In the genomic region with DNA sequence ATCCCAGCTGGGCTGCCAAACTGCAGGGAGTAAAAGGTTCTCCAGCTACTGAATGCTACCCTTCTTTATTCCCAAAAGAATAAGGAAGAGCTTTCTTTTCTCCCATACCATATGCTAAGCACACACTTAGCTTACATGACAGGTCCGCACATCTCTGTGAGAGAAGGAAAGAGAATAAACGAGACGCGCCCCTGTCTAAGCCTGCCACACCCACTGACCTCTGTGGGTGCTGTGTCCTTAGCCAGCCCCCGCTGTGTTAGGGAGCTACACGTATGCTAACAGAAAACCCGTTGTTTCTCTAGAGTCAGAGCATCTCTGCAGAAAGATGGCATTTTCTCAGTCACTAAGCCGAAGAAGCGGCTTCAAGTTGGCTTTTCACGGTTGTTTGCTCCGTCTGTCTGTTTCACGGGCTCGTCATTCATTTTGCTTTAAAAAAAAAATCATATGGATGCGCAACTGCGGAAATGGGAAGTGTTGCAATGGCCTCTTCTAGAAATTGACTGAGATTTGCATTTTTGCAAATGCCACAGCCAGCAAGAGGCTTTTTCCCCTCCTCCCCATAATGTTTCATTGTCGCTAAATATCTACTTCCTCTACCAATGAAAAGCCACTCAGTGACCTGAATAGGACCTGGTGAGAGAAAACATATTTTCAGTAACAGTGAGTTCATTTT, we compare ENCODE assay signal across 12 mouse cellular contexts. TPM values are rescaled to one million over a fixed set of nuclear protein-coding genes. Genes with fewer than 3 reads are reported as not detected.
DNase-seq lines count a peak whose midpoint lies in the region; ATAC-seq and TF ChIP-seq lines count a peak whose summit lies in the region.
"Had no signal": no experiment of that assay in that cellular context is flagged by ENCODE, and none has a peak within 500 bp of the region (broad histone marks: within the 10 kb centered on the region; RNA-seq: fewer than 3 reads in every experiment).

No protein-coding gene starts in this region.

- H3K4me2 ChIP-seq in lung, postnatal 0 days (replicated peaks; ENCODE audit: low read depth, low read length), result peak overlapping the region; percentile 20
- H3K4me2 ChIP-seq: embryonic facial prominence, embryonic 13.5 days; intestine, embryonic 15.5 days had no signal

- DNase-seq in frontal cortex, postnatal 14 days (ENCODE audit: low spot score in 2 of 2), result no peak
- DNase-seq in lung, postnatal 0 days (ENCODE audit: low spot score), result peak; percentile 79
- DNase-seq in lung, postnatal 25 days (ENCODE audit: low spot score), result no peak
- peak; percentile 31 for DNase-seq in retina, embryonic 14.5 days (ENCODE audit: low spot score)
- no peak for DNase-seq in thymus, postnatal 25 days
- DNase-seq: lung, postnatal 4 days had no signal

- H3K27ac ChIP-seq in lung, postnatal 0 days (ENCODE audit: low read length), result peak overlapping the region; percentile 39; the same call in 1 of the 2 replicates
- H3K27ac ChIP-seq: embryonic facial prominence, embryonic 13.5 days; intestine, embryonic 15.5 days had no signal

- 60% methylated on average over 16 of the region's 16 CpGs for WGBS in lung, postnatal 0 days

- no peak overlapping the region for H3K9ac ChIP-seq in lung, postnatal 0 days (replicated peaks; ENCODE audit: low read depth)
- H3K9ac ChIP-seq: embryonic facial prominence, embryonic 13.5 days; intestine, embryonic 15.5 days had no signal

- H3K9me3 ChIP-seq in lung, postnatal 0 days (ENCODE audit: low read length), result no peaks in the 10 kb centered on the region
- H3K9me3 ChIP-seq: embryonic facial prominence, embryonic 13.5 days; intestine, embryonic 15.5 days had no signal

- H3K27me3 ChIP-seq in lung, postnatal 0 days (replicated peaks; ENCODE audit: insufficient read depth, low read length), result no peaks in the 10 kb centered on the region
- H3K27me3 ChIP-seq: intestine, embryonic 15.5 days had no signal

- H3K4me3 ChIP-seq in lung, postnatal 0 days (ENCODE audit: low read depth, low read length), result no peak overlapping the region
- H3K4me3 ChIP-seq: embryonic facial prominence, embryonic 13.5 days; intestine, embryonic 15.5 days had no signal

- peak; percentile 50; the same call in 1 of the 2 replicates for ATAC-seq in frontal cortex, adult (ENCODE audit: low TSS enrichment)
- ATAC-seq in lung, postnatal 0 days, result peak; percentile 30; the same call in 1 of the 2 replicates
- peak; percentile 85 for ATAC-seq in granulocyte monocyte progenitor cell, adult 5-6 weeks (replicated peaks; ENCODE audit: poor library complexity, severe bottlenecking)
- ATAC-seq in activated CD4-positive, CD25-positive, alpha-beta regulatory T cell, adult 4 months, result no peak
- ATAC-seq: intestine, embryonic 15.5 days had no signal

- H3K36me3 ChIP-seq in lung, postnatal 0 days (ENCODE audit: insufficient read depth, low read length), result no peaks in the 10 kb centered on the region
- H3K36me3 ChIP-seq: embryonic facial prominence, embryonic 13.5 days; intestine, embryonic 15.5 days had no signal

- TF ChIP-seq EP300 in lung, postnatal 0 days (IDR thresholded peaks at IDR 0.05), result no peak

- H3K4me1 ChIP-seq in lung, postnatal 0 days (ENCODE audit: insufficient read depth, low read depth, low read length), result no peaks in the 10 kb centered on the region
- H3K4me1 ChIP-seq: intestine, embryonic 15.5 days had no signal

- TF ChIP-seq CTCF in lung, postnatal 0 days (IDR thresholded peaks at IDR 0.05), result no peak

RNA-seq across cellular contexts. Expression of a gene that starts 30.1 kb away (rescaled TPM):
- polyA plus RNA-seq in lung, postnatal 0 days (2015; fragmentation: Nextera tagmentation; extraction: Ambion mirVana), result 0.18 TPM in 2 replicates
- total RNA-seq in granulocyte monocyte progenitor cell, adult 5-6 weeks (2014; fragmentation: Nextera tagmentation), result not detected in 2 replicates
- not detected in 2 replicates for total RNA-seq in granulocyte monocyte progenitor cell, adult 5-6 weeks (2017)
- not detected for polyA plus RNA-seq in activated CD4-positive, CD25-positive, alpha-beta regulatory T cell, adult 4 months (2017; shearing (Covaris generic))
- total RNA-seq: heart, adult 8-10 months had no signal

RNA-seq across cellular contexts. Expression of a gene that starts 30.8 kb away (rescaled TPM):
- 6.8 and 7.0 TPM in 2 replicates for polyA plus RNA-seq in lung, postnatal 0 days (2015; fragmentation: Nextera tagmentation; extraction: Ambion mirVana)
- total RNA-seq in granulocyte monocyte progenitor cell, adult 5-6 weeks (2014; fragmentation: Nextera tagmentation), result 13.6 and 15.2 TPM in 2 replicates
- total RNA-seq in granulocyte monocyte progenitor cell, adult 5-6 weeks (2017), result 8.3 and 11.2 TPM in 2 replicates
- polyA plus RNA-seq in activated CD4-positive, CD25-positive, alpha-beta regulatory T cell, adult 4 months (2017; shearing (Covaris generic)), result 1 to 10 TPM; 5.6 to 6.3 TPM

Comparison
In these comparisons a context has a peak if more than half of its experiments do, and no peak if none do; other contexts are left out.
1. DNase-seq: peak in lung, postnatal 0 days (single experiment) and retina, embryonic 14.5 days (single experiment); none in frontal cortex, postnatal 14 days (0 of 2), lung, postnatal 25 days (single experiment) and thymus, postnatal 25 days (single experiment).